Mouse (Mus musculus): Measurements from ENCODE around the gene Olfr282.

DNA sequence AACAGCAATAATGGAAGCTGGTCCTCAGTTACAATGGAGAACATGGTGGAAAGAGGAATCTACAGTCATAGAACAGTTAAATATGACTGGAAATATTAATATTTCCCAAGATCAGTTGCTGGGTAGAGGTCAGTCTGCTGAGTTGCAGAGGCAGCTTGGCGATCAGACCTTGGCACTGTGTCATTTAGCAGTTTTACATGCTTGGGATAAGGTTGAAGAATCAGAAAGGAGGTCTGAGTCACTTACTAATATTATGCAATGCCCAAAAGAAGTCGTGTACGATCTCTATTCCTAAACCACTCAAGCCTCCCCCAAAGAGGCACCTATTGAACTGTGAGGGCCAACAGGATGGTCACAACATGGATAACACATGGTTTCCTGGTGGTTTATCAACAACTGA, 13.5 kb downstream of the Olfr282 start:
- TF ChIP-seq GATA1 (IDR thresholded peaks at IDR 0.05; ENCODE audit: low read length), result no peak
- TF ChIP-seq TAL1 (IDR thresholded peaks at IDR 0.05; ENCODE audit: low read length), result no peak

Data from erythroblast, embryonic 14.5 days (primary cell).